Mouse (Mus musculus) left cerebral cortex, adult 2 months (tissue): ENCODE results near the gene Reln. TPM values are rescaled to one million over a fixed set of nuclear protein-coding genes. Genes with fewer than 3 reads are reported as not detected.

ENCODE experiments used
- DNase-seq, 2 experiments: peaks; one replicate each; pipeline ENCODE4 v3.0.0; 2021 to 2022; ENCODE audit warnings: low spot score in 2 of 2, mixed read lengths in 1 of 2; ENCODE audit errors: extremely low spot score in 1 of 2
- H3K27ac ChIP-seq: fragments of 200-600 bp; 2 replicates; pipeline ENCODE4 v1.8.1; 2022
- H3K4me3 ChIP-seq: fragments of 200-600 bp; 2 replicates; pipeline ENCODE4 v1.8.1; 2022
- CTCF ChIP-seq: fragments of 200-600 bp; IDR thresholded peaks from 2 replicates; pipeline ENCODE4 v1.8.1; 2022; ENCODE audit warnings: antibody characterized with exemption, mild to moderate bottlenecking, moderate library complexity
- intact Hi-C: fragments of 180-260 bp; cut with DNase I; formaldehyde crosslinking; loops from one replicate; pipeline ENCODE4 v1.15.1; 2025
- total RNA-seq, 2 experiments: library from RNA; stranded (reverse); gene quantifications; 2 replicates each; pipeline ENCODE4 v1.2.3; 2021

Reln gene
- total RNA-seq, 2 experiments from 2014 or later: 89.5 to 92.6 TPM

DNA sequence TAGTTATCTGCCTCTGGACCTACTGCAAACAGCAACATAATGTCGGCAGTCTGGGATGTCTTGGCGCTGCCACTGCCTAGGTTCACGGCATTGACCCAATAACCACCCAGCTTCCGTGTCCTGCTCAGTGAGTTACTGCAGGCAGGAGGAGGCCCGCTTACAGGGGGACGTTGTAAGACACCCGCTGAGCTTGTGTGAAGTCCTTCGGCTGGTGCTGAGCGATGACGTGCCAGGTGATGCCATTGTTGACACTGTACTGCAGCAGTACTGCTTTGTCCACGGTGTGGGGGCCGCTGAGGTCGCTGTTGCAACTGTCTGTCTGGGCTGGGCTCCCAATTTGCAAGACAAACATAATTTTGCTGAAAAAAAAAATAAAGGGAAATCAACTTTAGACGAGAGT, 447.9 kb downstream of the Reln start:
- DNase-seq: no peak
- intact Hi-C loops: no loop called here
- Histone ChIP-seq H3K4me3 (no peak overlapping the region), H3K27ac (no peak overlapping the region)
- TF ChIP-seq CTCF: no peak

DNA sequence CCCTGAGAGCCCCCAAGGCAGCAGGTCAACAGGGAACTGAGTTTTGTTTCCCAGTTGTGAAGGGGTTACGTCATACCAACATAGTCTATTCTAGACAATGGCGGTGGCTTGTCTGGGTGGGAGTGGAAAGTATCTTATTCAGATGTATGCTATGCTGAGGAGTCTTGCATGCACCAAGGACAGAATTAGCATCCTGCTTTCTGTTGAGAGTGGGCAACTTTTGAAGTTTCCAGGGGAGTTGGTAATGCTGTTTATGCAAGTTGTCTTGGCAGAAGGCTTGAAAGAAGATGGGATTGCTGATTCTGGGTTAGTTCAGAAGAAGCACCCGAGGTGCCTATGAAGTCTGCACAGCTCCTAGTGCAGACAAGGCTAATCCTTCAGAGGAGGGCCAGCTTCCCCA, 450.3 kb downstream of the Reln start:
- H3K4me3 ChIP-seq: no peak overlapping the region
- no peak for DNase-seq
- no peak overlapping the region for H3K27ac ChIP-seq

DNA sequence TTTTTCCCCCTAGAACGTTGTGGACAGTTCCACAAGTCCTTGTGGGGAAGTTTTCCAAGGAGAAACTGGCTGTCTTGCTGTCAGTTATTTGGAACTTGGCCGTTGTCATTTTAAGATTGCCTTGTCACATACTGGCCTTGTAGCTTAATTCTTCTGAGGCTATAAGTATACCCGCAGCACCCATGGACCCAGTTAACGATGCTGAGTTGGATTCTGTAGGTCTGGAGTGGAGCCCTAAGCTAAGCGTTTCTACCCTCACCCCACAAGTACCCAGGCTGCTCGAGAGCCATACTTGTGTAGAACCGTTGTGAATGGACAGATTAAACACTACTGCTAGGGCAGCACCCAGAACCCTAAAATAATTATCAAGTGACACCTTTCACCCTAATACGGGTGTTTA, 477.8 kb downstream of the Reln start:
- no peak for DNase-seq
- Histone ChIP-seq H3K27ac (no peak overlapping the region), H3K4me3 (no peak overlapping the region)
- TF ChIP-seq CTCF: no peak
- intact Hi-C loops: no loop called here

More for the DNA sequence above, 450.3 kb downstream of the Reln start:
- intact Hi-C loops: no loop called here
- no peak for TF ChIP-seq CTCF

DNA sequence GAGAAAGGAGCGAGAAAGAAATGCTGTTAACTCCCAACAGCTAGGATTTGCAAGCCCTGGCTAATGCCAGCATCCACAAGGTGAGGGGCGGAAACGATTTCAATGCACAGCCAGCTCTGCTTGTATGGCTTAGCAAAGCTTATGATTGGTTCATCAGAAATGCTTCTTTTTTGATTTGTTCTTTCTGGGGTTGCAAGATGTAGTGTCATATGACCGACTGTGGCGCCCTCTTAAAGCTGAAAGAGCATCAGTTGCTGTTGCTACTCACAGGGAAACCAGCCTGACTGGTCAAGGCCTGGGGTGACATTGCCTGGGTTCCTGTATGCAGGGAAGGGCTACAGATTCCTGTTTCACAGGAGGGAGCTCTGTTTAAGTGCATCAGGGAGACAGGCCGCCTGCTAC, 478.2 kb downstream of the Reln start:
- intact Hi-C loops: no loop called here
- Histone ChIP-seq H3K4me3 (peak overlapping the region; percentile 46), H3K27ac (no peak overlapping the region)
- peak; percentile 13 to 29 for DNase-seq
- no peak for TF ChIP-seq CTCF

DNA sequence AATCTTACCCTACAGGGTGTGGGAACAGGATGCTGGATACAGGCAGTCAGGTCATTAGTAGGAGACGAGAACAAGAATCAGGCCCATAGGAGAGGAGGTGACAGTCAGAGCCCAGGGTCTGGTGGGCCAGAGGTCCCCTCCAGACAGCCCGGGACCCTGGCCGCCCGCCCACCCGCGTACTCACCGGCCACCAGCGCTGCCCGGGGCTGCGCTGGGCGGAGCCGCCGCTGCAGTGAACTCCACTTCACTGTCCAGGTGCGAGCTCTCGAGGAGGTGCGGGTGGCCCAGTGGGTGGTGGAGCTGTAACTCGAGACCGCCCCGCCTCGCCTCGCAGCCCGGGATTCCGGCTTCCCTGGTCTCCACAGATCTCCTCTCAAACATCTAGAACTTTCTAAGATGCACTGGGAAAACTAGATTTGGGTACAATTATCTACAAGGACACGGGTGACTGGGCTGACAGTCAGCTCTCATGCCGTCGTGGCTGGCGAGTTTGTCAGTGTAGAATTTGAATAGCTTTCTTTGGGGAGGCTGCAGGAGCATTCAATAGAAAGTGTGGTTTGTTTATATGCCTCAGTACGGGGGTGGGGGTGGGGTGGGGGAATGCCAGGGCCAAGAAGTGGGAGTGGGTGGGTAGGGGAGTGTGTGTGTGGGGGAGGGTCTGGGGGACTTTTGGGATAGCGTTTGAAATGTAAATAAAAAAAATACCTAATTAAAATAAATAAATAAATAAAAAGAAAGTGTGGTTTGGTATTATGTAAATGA, 479.0 kb downstream of the Reln start, which contains the start of gene Slc26a5:
Slc26a5 (minus strand) TSS at position 259 of the 762 bp plus-strand sequence.
- DNase-seq: no peak
- TF ChIP-seq CTCF: no peak
- H3K4me3 ChIP-seq: peak within 1 kb of the TSS; percentile 46
- intact Hi-C loops: no loop called here
- no peak within 1 kb of the TSS for H3K27ac ChIP-seq

DNA sequence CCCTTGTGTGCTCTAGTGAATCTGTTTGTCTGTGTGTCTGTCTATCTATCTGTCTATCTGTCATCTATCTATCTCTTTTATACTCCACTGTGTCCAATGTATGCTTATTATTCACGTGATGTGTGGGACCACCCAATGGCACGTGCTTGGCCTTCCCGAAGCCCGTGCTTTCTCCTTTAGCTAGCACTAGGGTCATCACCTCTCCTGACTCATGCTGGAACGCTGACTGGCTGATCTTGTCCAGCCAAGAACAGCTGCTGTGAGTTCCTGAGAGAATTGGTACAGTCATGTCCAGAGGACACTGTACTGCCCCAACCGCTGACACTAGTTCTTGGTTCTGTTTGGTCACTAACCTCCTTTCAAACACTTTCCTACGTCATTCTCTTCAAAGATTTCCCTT, 485.8 kb downstream of the Reln start:
- Histone ChIP-seq H3K4me3 (no peak overlapping the region), H3K27ac (no peak overlapping the region)
- DNase-seq: no peak
- intact Hi-C loops: no loop called here
- TF ChIP-seq CTCF: no peak

DNA sequence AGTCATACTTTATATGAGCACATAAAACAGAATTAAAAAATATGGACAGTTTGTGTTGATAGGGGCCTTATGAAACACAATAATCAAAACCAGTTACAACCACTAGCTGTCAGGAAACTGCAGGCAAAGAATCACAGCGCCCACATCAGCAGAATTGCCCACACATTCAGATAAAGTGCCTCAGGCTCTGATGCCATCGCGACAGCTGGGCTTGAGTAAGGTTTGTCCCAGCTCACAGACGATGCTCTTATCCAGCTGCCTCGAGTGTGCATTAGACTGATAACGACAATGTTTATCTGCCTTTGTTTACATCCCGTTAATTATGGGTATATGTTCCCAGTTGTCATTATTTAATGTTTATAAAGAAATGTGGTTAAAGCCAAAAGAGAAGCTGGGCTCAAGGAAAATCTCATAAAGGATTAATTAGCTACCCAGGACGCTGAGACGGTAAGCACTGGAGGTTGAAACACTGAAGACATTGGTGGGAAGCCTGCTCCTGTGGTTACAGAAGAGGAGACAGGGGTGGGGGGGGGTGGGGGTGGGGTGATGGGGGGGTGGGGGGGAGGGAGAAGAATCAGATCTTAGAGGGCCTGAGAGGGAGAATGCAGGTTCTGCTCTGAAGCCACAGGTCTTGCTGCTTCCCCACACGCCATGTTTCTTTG, 492.7 kb downstream of the Reln start:
- no peak for DNase-seq
- intact Hi-C loops: no loop called here
- no peak overlapping the region for H3K27ac ChIP-seq
- H3K4me3 ChIP-seq: no peak overlapping the region
- no peak for TF ChIP-seq CTCF

DNA sequence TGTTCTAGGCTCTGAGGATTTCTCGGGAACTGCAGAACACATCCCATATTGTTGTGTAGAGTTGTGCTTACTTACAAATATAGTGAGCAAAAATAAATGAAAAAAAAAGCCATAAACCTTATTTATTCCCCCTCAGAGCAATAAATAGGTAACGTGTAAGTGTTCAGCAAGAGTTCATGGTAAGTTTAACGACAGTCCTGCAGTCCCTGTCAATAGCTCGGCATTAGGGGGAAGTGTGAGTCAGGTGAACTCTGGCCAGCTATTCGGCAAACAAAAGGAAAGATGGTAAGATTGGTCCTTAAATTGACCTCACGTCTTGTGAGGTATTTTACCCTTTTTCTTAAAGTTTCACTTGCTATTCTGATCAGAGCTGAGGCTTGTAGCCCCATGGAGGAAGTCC, 497.1 kb downstream of the Reln start:
- no peak for DNase-seq
- H3K4me3 ChIP-seq: no peak overlapping the region
- no peak overlapping the region for H3K27ac ChIP-seq
- no peak for TF ChIP-seq CTCF
- intact Hi-C loops: no loop called here

DNA sequence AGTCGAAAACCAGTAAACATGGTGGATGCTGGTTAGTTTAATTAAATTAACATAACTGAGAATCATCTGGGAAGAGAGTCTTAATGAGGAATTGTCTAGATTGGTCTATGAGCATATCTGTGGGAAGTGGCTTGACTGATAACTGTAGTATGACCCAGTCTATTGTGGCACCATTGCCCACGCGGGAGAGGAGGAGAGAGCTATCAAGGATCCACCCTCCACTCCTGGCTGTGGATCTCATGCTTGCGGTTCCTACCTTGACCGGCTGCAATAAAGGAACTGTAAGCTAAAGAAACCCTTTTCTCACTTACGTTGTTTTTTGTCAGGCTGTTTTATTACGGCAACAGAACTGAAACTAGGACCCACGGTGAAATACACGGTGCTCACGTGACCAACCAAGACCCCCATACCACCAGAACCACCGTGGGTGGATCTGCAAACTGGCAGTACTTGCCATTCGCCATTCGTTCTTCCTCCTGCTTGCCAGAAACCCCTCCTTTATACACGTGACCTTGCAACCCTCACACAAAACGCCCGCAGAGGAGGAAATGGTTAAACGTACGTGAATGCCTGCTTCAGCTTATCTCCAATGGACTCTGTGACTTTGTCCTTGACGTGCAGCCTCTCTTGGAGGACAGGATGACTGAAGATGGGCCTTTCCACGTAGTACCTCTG, 497.7 kb downstream of the Reln start:
- Histone ChIP-seq H3K4me3 (no peak overlapping the region), H3K27ac (no peak overlapping the region)
- intact Hi-C loops: no loop called here
- no peak for DNase-seq
- TF ChIP-seq CTCF: no peak

DNA sequence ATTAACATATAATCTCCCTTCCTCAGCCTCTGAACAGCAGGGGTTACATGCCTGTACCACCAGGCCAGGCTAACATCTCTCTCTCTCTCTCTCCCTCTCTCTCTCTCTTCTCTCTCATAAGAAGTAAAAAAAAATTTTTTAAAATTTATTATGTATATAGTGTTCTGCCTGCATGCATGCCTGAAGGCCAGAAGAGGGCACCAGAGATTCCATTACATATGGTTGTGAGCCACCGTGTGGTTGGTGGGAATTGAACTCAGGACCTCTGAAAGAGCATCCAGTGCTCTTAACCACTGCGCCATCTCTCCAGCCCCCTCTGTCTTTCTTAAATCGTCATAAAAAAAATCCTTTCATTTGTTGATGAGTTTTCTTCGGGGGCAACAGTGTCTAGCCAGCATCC, 499.8 kb downstream of the Reln start:
- Histone ChIP-seq H3K4me3 (no peak overlapping the region), H3K27ac (no peak overlapping the region)
- intact Hi-C loops: no loop called here
- DNase-seq: no peak
- peak; percentile 47 for TF ChIP-seq CTCF

Other genes starting within 250 kb of the Reln start
- 10 to 100 TPM; 16.5 to 20.8 TPM for gene Orc5, start 205.7 kb upstream of the Reln start, total RNA-seq